Mouse (Mus musculus) CD4-positive, CD25-positive, alpha-beta regulatory T cell, adult 2 months (primary cell): ENCODE measurements around the gene Gngt2.
"Not testable (repeated sequence)": the region's sequence is repeated elsewhere in the genome, so short reads cannot be mapped to it uniquely, and the experiment has no call there.

Experiments
- DNase-seq: peaks from one replicate; pipeline ENCODE4 v3.0.0-alpha.2; 2012; ENCODE audit warnings: low read depth, low spot score

Gngt2 gene

DNA sequence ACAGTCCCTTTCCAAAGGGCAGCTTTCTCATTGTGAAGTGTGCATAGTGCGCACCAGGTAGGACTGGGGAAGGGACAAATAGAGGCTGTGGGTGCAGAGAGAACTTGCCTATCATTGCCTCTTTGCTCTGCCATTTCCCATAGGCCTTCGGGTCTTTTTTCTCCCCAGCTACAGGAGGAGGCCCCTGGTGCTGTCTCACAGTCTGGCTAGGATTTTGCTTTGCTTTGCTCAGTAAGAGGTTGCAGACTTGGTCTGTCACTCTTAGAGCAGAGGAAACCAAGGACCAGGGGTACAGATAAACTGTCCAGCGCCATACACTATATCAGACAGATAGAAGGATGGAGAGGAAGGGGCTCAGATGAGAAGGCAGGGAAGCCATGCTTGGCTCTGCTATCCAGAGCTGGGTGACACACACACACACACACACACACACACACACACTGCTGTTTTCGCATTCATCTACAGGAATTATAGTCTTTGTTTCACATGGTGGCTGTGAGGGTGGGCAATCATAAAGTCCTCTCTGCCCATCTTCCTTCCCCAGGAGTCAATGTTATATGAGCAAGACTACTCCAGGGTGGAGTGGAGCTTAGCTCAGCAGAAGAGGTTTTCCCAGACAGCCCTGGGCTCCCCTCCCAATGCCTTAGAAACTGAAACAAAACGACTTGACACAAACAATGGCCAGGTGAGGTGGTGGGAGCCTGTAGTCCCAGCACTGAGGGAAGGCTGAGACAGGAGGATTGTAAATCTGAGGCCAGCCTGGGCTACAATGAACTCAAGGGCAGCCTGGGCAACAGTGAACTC is 3.9 kb downstream of the Gngt2 start:
- no peak for DNase-seq

GRCm38 (mm10) chr11:95841498-95841830 is 4.4 kb downstream of the Gngt2 start:
- no peak for DNase-seq

DNA sequence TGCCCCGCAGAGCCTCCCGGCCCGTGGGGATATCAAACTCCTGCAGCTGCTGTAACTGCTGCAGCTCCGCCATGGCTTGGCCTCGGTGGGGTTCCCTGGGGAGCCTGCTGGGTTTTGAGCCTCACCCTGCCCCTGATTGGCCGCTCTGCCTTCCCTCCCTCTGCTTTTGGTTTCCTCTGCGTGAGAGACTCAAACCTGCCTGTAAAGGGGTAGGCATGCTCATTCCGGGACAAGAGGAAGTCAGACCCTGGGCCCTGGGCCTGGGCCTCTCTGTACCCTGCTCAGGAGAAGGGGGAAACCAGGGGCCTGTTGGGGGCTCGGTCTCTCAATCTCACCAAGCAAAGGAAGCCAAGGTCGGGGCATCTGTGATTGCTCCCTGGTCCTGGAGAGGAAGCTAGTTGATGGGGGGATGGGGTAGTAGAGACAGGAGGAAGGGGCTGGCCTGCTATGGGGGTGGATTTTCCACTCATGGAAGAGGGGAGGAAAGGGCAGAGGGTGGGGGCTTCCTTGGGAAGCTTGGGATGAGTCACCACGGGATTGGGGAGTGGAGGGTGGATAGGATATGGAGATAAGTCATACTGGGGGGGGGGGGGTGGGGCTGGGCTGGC is 5.2 kb downstream of the Gngt2 start, which contains the start of gene Abi3:
TSS of gene Abi3 (minus strand) at position 403 of the 608 bp plus-strand sequence.
- peak; percentile 74 for DNase-seq

DNA sequence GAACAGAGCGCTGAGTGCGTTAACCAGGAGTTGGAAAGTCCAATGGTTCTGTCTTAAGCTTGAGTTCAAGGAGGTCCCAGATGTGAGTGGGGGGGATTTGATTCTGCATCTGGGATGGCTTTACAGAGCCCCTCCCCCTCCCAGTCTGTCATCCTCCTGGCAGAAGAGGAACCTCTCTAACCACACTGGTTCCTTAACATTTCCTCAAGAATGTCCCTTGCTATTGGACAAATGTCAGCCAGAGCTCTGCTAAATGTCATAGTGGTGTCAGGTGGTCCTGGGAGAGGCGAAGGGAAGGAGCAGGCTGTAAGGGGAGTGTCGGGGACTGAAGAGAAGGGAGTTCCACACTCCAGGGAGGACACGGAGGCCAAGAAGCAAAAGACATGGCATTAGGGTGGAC is 5.9 kb downstream of the Gngt2 start:
- no peak for DNase-seq

DNA sequence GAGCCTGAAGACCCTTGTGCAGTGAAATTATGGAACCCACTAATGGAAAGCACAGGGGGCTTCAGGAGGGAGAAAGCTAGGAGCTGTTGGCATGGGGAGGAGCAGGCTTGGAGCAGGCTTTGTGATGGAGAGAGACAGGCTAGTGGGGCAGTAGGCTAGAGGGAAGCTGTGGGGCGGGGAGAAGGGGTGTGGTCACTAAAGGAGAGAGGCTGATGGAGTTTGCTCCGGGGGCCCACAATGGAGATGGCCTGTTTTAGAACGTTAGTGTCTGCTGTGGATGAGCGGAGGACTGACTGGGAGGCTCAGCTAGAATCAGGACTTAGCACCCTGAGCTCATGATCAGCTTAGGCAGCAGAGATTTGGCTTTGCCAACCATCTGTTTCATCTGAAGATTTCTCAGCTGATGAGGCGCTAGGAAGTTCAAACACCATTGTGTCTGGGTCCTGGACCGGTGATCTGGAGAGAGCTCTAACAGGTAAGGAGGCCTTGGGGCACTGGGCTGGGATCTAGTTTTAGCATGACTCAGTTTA is 6.5 kb downstream of the Gngt2 start:
- no peak for DNase-seq

DNA sequence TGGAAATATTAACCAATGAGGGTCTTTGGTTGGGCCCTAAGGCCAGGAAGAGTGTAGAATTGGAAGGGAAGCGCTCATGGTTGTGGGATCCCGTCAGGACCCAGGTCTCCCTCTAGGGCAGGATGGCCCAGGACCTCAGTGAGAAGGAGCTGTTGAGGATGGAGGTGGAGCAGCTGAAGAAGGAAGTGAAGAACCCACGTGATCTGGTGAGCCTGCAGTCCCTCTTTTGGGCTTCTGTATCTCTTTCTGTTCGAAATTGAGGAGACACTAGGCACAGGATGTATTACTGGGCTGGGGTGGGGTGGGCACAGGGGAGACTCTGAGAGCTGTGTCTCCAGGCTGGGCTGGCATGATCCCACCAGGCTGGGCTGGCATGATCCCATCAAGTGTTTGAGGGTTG is 7.9 kb downstream of the Gngt2 start:
- no peak for DNase-seq

- DNase-seq: no peak
Measured at GRCm38 (mm10) chr11:95850898-95851297, 13.9 kb downstream of the Gngt2 start.

GRCm38 (mm10) chr11:95853684-95854083 is 16.7 kb downstream of the Gngt2 start:
- DNase-seq: peak; percentile 88

- DNase-seq: no peak
Measured at GRCm38 (mm10) chr11:95857306-95857705, 20.3 kb downstream of the Gngt2 start.

DNA sequence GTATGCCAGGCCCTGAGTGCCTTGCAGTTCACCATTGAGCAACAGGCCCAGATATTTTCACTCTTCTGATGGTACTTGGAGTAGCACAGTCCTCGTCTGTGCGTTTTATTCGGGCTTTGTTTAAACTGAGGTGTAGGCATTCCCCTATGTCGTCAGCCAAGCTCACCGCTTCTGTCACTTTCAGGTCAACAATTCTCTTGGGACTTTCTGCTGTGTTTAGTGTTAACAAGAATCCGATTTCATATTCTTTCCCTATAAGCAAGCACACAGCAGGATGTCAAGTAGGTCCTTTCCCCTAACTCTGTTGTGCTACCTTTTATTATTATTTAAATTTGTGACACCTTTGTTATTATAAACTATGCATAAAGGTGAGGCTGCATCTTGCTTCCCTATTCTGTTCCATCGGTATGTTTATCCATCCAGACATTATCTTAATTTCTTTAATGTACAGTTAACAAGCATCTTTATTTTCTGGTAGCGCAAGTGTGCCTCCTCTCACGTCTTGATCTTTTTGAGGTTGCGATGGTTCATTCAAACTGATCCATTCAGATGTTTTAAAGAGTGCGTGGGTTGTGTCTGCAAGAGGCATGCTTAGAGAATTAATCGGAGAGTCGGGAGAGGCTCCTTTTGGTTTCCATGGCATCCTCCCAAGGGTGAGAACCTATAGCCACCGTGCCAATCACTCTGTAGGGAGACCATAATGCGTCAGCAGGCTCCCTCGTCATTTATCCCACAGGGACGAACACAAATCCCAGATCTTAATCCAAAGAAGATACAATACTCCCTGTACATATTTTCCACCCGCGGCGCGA is 20.9 kb downstream of the Gngt2 start:
- DNase-seq: no peak

DNA sequence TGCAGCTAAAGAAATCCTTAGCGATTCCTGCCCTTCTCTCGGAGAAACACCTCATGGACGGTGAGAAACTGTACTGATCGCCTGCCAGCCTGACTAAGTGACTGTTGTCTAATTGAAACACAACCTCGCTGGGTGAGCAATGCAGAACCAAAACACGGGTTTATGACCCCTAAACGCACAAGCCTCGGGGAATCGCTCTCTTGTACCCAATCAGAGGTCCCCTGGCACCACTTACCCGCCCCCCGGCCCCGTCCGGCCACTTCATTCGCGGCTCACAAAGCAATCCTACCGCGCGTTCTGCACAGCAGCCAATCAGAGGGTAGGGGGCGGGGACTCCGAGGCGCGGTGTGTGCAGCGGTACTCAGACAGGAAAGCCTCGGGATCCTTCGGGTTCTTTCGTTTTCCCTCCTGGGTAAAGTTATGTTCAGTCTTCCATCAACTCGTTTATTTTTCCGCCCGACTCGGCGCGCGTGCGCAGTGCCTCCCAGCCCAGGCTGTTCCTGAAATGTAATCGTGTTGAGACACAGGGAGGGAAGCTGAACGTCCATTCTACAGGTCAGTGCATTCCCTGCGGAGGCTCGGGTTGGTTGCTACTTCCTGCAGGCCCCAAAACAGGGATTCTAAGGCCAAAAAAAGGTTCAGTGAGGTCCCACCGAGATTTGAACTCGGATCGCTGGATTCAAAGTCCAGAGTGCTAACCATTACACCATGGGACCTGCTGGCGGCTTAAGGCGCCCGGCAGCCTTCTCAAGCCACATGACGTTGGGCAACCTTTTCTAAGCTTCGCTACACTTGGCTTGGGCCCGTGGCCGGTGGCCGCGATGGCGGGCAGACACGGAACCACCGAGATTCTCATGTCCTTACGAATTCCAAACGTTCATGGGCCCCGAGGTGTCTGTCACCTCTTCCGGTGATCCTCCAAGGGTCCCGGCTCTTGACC is 21.8 kb downstream of the Gngt2 start:
- peak; percentile 99 for DNase-seq

DNA sequence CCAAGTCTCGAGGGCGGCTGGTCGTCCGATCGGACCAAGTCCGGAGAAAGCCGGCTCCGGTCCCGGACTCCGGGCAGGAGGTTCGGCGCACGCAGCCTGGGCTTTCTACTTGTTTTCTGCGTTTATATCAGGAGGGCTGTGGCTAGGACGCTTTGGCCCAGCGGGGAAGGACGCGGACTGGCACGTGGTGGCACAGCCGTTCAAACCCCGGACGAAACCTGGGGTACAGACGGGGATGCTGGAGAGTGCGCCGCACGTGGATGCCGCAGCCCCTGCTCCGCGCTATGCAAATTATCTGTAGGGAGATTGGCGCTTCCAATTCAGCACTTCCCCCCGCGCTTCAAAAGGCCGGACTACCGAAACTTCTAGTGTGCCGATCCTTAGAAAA is 22.4 kb downstream of the Gngt2 start:
- DNase-seq: peak; percentile 75

GRCm38 (mm10) chr11:95860071-95860490 is 23.1 kb downstream of the Gngt2 start:
- DNase-seq: no peak

DNA sequence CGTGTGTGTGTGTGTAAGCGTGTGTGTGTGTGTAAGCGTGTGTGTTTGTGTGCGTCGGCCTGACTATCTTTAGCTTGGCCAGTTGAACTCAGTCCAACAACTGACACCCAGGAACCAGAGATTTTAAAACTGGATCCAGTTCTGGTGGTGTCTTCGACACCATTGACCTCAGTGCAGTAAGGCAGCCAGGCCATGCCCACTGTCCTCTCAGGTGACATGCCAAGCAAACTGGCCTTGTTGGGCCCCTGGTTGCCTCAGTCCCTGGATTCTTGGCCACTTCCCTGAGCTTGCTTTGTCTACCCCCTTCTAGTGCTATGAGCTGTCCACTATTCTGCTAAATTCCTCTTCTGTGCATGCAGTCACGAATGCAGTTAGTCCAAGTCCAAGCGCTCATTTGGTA is 24.4 kb downstream of the Gngt2 start:
- DNase-seq: no peak

GRCm38 (mm10) chr11:95869442-95869841 is 32.4 kb downstream of the Gngt2 start:
- DNase-seq: no peak

DNA sequence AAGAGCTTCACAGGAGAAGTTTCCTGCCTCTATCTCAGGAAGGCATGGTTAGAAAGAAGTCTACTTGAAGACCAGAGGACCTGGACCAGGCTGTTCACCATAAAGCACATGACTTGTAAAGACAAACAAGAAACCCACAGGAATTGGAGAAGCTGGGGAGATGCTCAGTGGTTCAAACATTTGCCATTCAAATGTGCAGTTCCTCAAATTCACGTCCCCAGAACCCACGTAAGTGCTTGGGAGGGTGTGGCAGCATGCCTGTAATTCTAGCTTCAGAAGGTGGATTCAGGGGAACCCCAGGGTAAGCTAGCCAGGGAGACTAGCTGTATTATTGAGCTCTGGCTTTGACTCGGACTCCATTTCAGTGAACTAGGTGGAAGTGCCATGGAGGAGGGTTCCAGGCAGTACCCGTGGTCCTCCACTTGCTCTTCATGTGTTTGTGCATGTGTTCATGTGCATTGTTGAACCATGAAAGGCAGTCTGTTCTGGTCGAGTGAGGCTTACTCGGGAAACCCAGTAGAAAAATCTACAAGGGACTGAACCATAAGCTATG is 33.0 kb downstream of the Gngt2 start:
- no peak for DNase-seq

DNA sequence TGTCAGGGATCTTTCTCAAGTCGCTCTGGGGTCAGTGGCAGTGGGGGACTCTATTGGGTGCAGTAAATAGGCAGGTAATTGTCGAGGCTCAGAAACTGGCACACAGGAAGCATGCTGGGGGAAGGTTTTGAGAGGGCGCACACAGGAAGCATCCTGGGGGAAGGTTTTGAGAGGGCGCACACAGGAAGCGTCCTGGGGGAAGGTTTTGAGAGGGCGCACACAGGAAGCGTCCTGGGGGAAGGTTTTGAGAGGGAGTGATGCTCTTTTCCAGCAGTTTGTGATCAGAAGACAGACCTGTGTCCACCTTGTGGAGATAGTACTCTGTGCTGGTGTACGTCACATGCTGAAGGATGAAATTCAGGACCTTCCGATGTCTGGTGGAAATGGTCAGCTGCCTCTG is 38.8 kb downstream of the Gngt2 start:
- DNase-seq: peak; percentile 49

DNA sequence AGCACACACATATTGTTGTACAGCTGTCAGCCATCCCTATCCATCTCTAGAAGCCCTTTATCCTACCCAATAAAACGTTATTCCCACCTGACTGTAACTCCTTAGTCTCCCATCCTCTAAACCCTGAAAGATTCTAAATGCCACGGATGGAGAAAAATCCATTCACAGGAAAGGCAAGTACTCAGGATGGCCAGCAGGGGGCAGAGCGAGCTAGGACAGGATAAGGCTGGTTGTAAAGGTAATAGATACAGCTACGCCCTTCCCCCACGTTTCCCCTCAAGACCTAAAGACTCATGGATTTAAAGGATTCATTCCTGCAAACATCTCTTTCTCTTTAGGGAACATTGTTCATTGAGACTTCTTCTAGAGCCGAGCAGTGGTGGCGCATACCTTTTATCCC is 39.3 kb downstream of the Gngt2 start:
- DNase-seq: peak; percentile 80

DNA sequence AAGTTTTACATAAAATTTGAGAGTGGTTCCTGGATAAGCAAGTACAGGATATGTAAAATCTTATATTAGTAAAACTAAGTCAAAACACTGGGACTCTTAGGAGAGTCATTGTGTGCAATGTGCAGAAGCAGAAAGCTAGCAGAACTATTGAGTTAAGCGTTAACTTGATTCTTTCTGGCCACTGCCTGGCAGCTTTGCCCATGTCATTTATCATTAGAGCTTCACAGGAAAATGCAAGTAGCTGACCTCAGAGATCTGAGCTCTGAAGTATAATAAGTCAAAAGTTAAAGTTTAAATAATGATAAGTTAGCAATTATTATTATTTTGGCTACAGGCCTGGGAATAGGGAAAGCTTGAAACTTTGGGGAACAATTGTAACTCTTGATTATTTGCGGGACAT is 42.8 kb downstream of the Gngt2 start:
- DNase-seq: not testable (repeated sequence)

DNA sequence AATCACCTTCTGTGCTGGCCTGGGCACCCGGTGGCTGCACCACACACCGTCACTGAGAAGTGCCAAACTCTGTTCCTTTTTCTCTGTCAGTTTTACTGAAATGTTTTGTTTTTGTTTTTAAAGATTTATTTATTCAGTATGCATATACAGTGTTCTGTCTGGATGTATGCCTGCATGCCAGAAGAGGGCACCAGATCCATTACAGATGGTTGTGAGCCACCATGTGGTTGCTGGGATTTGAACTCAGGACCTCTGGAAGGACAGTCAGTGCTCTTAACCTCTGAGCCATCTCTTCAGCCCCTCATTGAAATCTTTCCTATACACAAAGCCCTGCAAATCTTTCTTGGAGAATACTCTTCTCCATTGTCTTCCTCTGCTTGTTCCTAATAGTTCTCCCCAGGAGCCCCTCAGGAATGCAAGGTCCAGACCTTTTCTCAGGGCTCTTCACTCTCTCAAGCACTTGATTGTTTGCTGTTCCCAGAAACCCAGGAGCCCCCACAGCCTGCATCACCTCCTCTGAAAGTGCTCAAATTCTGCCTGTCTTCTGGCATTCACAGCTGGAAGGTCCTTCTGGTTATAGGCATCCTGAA is 53.5 kb downstream of the Gngt2 start:
- DNase-seq: no peak
